Mouse (Mus musculus) liver, postnatal 0 days (tissue): ENCODE measurements around the gene Uqcrc1. TPM values are rescaled to one million over a fixed set of nuclear protein-coding genes. Genes with fewer than 3 reads are reported as not detected.

Experiments used
- ATAC-seq: fragments of 200-750 bp; cut with Nextera tagmentation; 2 replicates; pipeline ENCODE4 v1.8.0; 2017; ENCODE audit warnings: mild to moderate bottlenecking, moderate library complexity
- DNase-seq: peaks from one replicate; pipeline ENCODE4 v3.0.0-alpha.2; 2016
- H3K27ac ChIP-seq: fragments of 300-500 bp; sonication (generic); 2 replicates; pipeline ENCODE4 v1.5.1; 2014; ENCODE audit warnings: antibody characterized with exemption, moderate library complexity, mild to moderate bottlenecking, low read depth
- H3K27me3 ChIP-seq: fragments of 300-500 bp; sonication (generic); 2 replicates; pipeline ENCODE4 v1.6.1; 2014; ENCODE audit warnings: low read length, control low read depth, mixed read lengths; ENCODE audit not compliant: insufficient read depth
- H3K36me3 ChIP-seq: fragments of 300-500 bp; sonication (generic); replicated peaks from 2 replicates; pipeline ENCODE4 v1.6.1; 2014; ENCODE audit warnings: mild to moderate bottlenecking, control low read depth, low read length, moderate library complexity, mixed read lengths; ENCODE audit not compliant: insufficient read depth
- H3K4me1 ChIP-seq: fragments of 300-500 bp; sonication (generic); 2 replicates; pipeline ENCODE4 v1.6.1; 2014; ENCODE audit warnings: antibody characterized with exemption, mild to moderate bottlenecking, control low read depth; ENCODE audit not compliant: insufficient read depth
- H3K4me2 ChIP-seq: fragments of 300-500 bp; sonication (generic); 2 replicates; pipeline ENCODE4 v1.6.1; 2014; ENCODE audit warnings: low read depth, mild to moderate bottlenecking, low read length, moderate library complexity, mixed read lengths
- H3K4me3 ChIP-seq: fragments of 300-500 bp; sonication (generic); 2 replicates; pipeline ENCODE4 v1.5.1; 2014; ENCODE audit warnings: low read depth, low read length
- H3K9ac ChIP-seq: fragments of 300-500 bp; sonication (generic); replicated peaks from 2 replicates; pipeline ENCODE4 v1.6.1; 2014; ENCODE audit warnings: mild to moderate bottlenecking, moderate library complexity
- H3K9me3 ChIP-seq: fragments of 300-500 bp; sonication (generic); 2 replicates; pipeline ENCODE4 v1.6.1; 2016; ENCODE audit warnings: mild to moderate bottlenecking, control low read depth, low read length, mixed read lengths
- CTCF ChIP-seq: sonication (generic); IDR thresholded peaks from 2 replicates; pipeline ENCODE4 v1.5.1; 2016; ENCODE audit warnings: antibody characterized with exemption, low read depth
- EP300 ChIP-seq: IDR thresholded peaks from 2 replicates; pipeline ENCODE4 v1.6.1; 2016; ENCODE audit warnings: antibody characterized with exemption, low read depth, mild to moderate bottlenecking
- WGBS: fragments of 180-500 bp; shearing (Covaris S2); extraction: QIAGEN DNeasy Blood & Tissue Kit; methylation state at CpG from one replicate; pipeline ENCODE4 v1.1.7; 2014; ENCODE audit not compliant: insufficient replicate concordance; 5-methylcytosine and 5-hydroxymethylcytosine counted together
- polyA plus RNA-seq: library from polyadenylated mRNA; unstranded; fragments of >200 nt; fragmentation: Nextera tagmentation; extraction: Ambion mirVana; gene quantifications from 2 replicates; pipeline ENCODE4 v1.2.1, GENCODE M21; 2015

Gene Uqcrc1
- polyA plus RNA-seq, 1 experiment from 2014 or later: 345 TPM

- no peak for DNase-seq
- Histone ChIP-seq H3K9ac (no peak overlapping the region), H3K9me3 (no peaks in the 10 kb centered on the region), H3K4me2 (no peak overlapping the region), H3K27ac (no peak overlapping the region), H3K4me1 (no peaks in the 10 kb centered on the region), H3K27me3 (no peaks in the 10 kb centered on the region), H3K4me3 (no peak overlapping the region), H3K36me3 (no peaks in the 10 kb centered on the region)
- TF ChIP-seq CTCF: no peak
- no peak for TF ChIP-seq EP300
- ATAC-seq: no peak
- WGBS: 88% methylated on average over 3 of the region's 3 CpGs
Measured at GRCm38 (mm10) chr9:108928424-108928823, 8.0 kb upstream of the Uqcrc1 start.

GRCm38 (mm10) chr9:108935991-108936390, 442 bp upstream of the Uqcrc1 start:
- TF ChIP-seq CTCF (no peak), EP300 (no peak)
- 11% methylated on average over 3 of the region's 3 CpGs for WGBS
- no peak overlapping the region for H3K9ac ChIP-seq
- no peaks in the 10 kb centered on the region for H3K4me1 ChIP-seq
- no peaks in the 10 kb centered on the region for H3K9me3 ChIP-seq
- ATAC-seq: no peak
- DNase-seq: no peak
- H3K36me3 ChIP-seq: peaks cover 25% of the 10 kb centered on the region
- no peaks in the 10 kb centered on the region for H3K27me3 ChIP-seq
- no peak overlapping the region for H3K27ac ChIP-seq
- peak overlapping the region; percentile 5; the same call in 1 of the 2 replicates for H3K4me2 ChIP-seq
- no peak overlapping the region for H3K4me3 ChIP-seq

- TF ChIP-seq CTCF (no peak), EP300 (no peak)
- DNase-seq (no peak), ATAC-seq (no peak)
- H3K4me3 ChIP-seq: no peak overlapping the region
- H3K4me1 ChIP-seq: no peaks in the 10 kb centered on the region
- H3K27me3 ChIP-seq: no peaks in the 10 kb centered on the region
- no peaks in the 10 kb centered on the region for H3K9me3 ChIP-seq
- no peak overlapping the region for H3K4me2 ChIP-seq
- 84% methylated on average over 9 of the region's 9 CpGs for WGBS
- H3K9ac ChIP-seq: no peak overlapping the region
- H3K36me3 ChIP-seq: peaks cover 87% of the 10 kb centered on the region
- H3K27ac ChIP-seq: no peak overlapping the region
Measured at GRCm38 (mm10) chr9:108945111-108945510, 8.7 kb downstream of the Uqcrc1 start.

GRCm38 (mm10) chr9:108945608-108946007, 9.2 kb downstream of the Uqcrc1 start:
- peaks cover 89% of the 10 kb centered on the region for H3K36me3 ChIP-seq
- H3K4me3 ChIP-seq: no peak overlapping the region
- no peak overlapping the region for H3K9ac ChIP-seq
- ATAC-seq (no peak; the same call in 1 of the 2 replicates), DNase-seq (no peak)
- no peak overlapping the region for H3K4me2 ChIP-seq
- H3K9me3 ChIP-seq: no peaks in the 10 kb centered on the region
- 63% methylated on average over 5 of the region's 5 CpGs for WGBS
- TF ChIP-seq CTCF: no peak
- no peak for TF ChIP-seq EP300
- H3K27me3 ChIP-seq: no peaks in the 10 kb centered on the region
- H3K4me1 ChIP-seq: no peaks in the 10 kb centered on the region
- no peak overlapping the region for H3K27ac ChIP-seq

GRCm38 (mm10) chr9:108949231-108949966, 13.0 kb downstream of the Uqcrc1 start:
- Histone ChIP-seq H3K27ac (no peak overlapping the region), H3K4me3 (no peak overlapping the region), H3K27me3 (peaks cover 13% of the 10 kb centered on the region; the same call in 1 of the 2 replicates), H3K4me2 (no peak overlapping the region), H3K9me3 (no peaks in the 10 kb centered on the region), H3K36me3 (peaks cover 58% of the 10 kb centered on the region), H3K4me1 (no peaks in the 10 kb centered on the region), H3K9ac (no peak overlapping the region)
- WGBS: 80% methylated on average over 13 of the region's 13 CpGs
- ATAC-seq (no peak), DNase-seq (no peak)
- no peak for TF ChIP-seq CTCF
- TF ChIP-seq EP300: no peak

GRCm38 (mm10) chr9:108949967-108950728, 13.7 kb downstream of the Uqcrc1 start:
- Histone ChIP-seq H3K36me3 (peaks cover 51% of the 10 kb centered on the region), H3K4me3 (no peak overlapping the region), H3K27ac (no peak overlapping the region), H3K4me1 (no peaks in the 10 kb centered on the region), H3K27me3 (peaks cover 13% of the 10 kb centered on the region; the same call in 1 of the 2 replicates), H3K9ac (no peak overlapping the region), H3K4me2 (no peak overlapping the region), H3K9me3 (no peaks in the 10 kb centered on the region)
- 89% methylated on average over 9 of the region's 9 CpGs for WGBS
- no peak for DNase-seq
- TF ChIP-seq CTCF (no peak), EP300 (no peak)
- ATAC-seq: no peak
